Mouse (Mus musculus): ENCODE measurements around the gene Gm3636.
"Not testable (repeated sequence)": the region's sequence is repeated elsewhere in the genome, so short reads cannot be mapped to it uniquely, and the experiment has no call there.

Gene Gm3636

GRCm38 (mm10) chr14:6742232-6742631 lies at the start of gene Gm3636:
Gm3636 (minus strand) TSS chr14:6742332.
- DNase-seq (ENCODE audit: low read depth): not testable (repeated sequence)

- DNase-seq (ENCODE audit: low read depth): not testable (repeated sequence)
These were observed 32.2 kb upstream of the Gm3636 start, which contains the start of gene Gm8362 for GRCm38 (mm10) chr14:6774311-6774710. Gm8362 (minus strand) TSS chr14:6774411.

- not testable (repeated sequence) for DNase-seq (ENCODE audit: low read depth)
These were observed 15.1 kb upstream of the Gm3636 start for GRCm38 (mm10) chr14:6757231-6757536.

GRCm38 (mm10) chr14:6756384-6757230 lies 14.5 kb upstream of the Gm3636 start:
- not testable (repeated sequence) for DNase-seq (ENCODE audit: low read depth)

GRCm38 (mm10) chr14:6720151-6720550 lies 22.0 kb downstream of the Gm3636 start, which contains the start of gene Gm8050:
Gm8050 (minus strand) TSS chr14:6720251.
- DNase-seq (ENCODE audit: low read depth): not testable (repeated sequence)
